Mouse (Mus musculus): ENCODE data around the gene Unc5b. TPM values are rescaled to one million over a fixed set of nuclear protein-coding genes. Genes with fewer than 3 reads are reported as not detected.

The Unc5b gene
- polyA plus RNA-seq, 2 experiments = 0.18 to 0.44 TPM

DNA sequence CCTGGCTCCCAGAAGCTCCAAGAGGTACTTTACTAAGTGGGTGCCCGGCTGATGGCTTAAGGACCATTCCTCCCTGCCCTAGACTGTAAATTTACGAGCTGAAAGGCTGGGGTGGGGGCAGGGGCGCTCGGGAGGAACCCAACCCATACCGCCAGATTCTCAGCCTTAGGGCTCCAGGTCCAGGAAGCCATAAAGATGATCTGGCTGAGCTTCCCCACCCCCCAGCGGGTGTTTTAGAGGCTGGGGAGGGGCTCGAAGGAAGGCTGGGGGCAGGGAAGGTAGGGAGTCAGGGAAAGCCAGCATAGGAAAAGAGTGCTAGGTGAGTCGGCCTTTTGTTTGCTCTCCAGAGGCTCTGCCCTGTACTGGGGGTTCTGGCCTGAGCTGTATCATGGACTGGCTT lies 17.8 kb downstream of the Unc5b start:
- Histone ChIP-seq H3K36me3 (replicated peaks; ENCODE audit: control insufficient read depth, insufficient read depth, low read depth) (no peaks in the 10 kb centered on the region), H3K4me1 (replicated peaks; ENCODE audit: control insufficient read depth in 2 of 2, insufficient read depth in 2 of 2, low read length in 1 of 2) (peaks cover 0 to 5% of the 10 kb centered on the region in 2 experiments; a peak in 2 of 4 replicates), H3K9ac (replicated peaks) (no peak overlapping the region), H3K27ac (no peak overlapping the region), H3K27me3 (ENCODE audit: control insufficient read depth, insufficient read depth, low read length) (peaks cover 14% of the 10 kb centered on the region), H3K4me3 (ENCODE audit: insufficient read depth in 1 of 2, low read depth in 2 of 2, low read length in 2 of 2) (no peak overlapping the region), H3K9me3 (ENCODE audit: control insufficient read depth, low read length) (no peaks in the 10 kb centered on the region), H3K4me2 (ENCODE audit: low read depth) (no peak overlapping the region)
- TF ChIP-seq EP300 (IDR thresholded peaks at IDR 0.05; ENCODE audit: low read depth) (no peak), CTCF (IDR thresholded peaks at IDR 0.05; ENCODE audit: low read depth) (no peak)
- WGBS (ENCODE audit: insufficient replicate concordance) = 7% methylated on average over 8 of the region's 8 CpGs
- no peak for DNase-seq (ENCODE audit: low read depth in 3 of 3, low spot score in 3 of 3)
- no peak for ATAC-seq (ENCODE audit: insufficient read depth)

DNA sequence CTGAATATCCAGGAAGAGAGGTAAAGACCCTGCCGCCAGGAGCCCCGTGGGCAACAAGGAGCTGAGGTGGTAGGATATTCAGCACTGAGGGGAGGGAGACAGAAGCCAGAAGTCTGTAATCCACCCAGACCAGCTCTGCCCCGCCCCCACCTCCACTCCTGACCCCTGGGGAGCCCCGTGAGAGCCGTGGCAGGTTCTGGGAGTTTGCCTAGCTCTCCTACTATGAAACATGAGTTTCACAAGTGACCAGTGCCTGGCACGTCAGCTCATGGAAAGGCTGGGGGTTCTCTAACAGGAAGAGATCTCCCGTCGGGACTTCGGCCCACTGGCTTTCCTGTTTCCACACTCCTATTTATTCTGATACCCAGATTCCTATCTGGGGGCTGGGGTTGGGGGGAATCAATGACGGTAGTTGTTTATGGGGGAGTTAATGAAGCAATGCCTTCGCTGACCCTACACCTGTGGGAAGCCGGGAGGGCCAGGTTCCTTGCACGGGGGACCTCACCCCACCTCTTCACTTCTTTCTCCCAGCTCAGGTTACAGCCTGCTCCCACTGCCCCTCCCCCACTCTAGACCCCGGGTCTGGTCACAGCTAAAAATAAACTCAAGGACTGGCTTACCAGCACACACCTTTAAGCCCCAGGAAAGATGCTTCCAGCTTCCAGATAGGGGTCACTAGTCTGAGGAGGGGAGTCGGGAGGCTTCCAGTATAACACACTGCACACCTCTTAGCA lies 19.4 kb downstream of the Unc5b start:
- ATAC-seq (ENCODE audit: insufficient read depth) = no peak
- peaks cover 0 to 5% of the 10 kb centered on the region in 2 experiments; a peak in 2 of 4 replicates for H3K4me1 ChIP-seq (replicated peaks; ENCODE audit: control insufficient read depth in 2 of 2, insufficient read depth in 2 of 2, low read length in 1 of 2)
- 8% methylated on average over 15 of the region's 15 CpGs for WGBS (ENCODE audit: insufficient replicate concordance)
- no peaks in the 10 kb centered on the region for H3K36me3 ChIP-seq (replicated peaks; ENCODE audit: control insufficient read depth, insufficient read depth, low read depth)
- H3K9ac ChIP-seq (replicated peaks) = no peak overlapping the region
- no peaks in the 10 kb centered on the region for H3K9me3 ChIP-seq (ENCODE audit: control insufficient read depth, low read length)
- no peak overlapping the region for H3K27ac ChIP-seq
- peaks cover 14% of the 10 kb centered on the region for H3K27me3 ChIP-seq (ENCODE audit: control insufficient read depth, insufficient read depth, low read length)
- no peak overlapping the region for H3K4me2 ChIP-seq (ENCODE audit: low read depth)
- H3K4me3 ChIP-seq (ENCODE audit: insufficient read depth in 1 of 2, low read depth in 2 of 2, low read length in 2 of 2) = no peak overlapping the region
- no peak for TF ChIP-seq EP300 (IDR thresholded peaks at IDR 0.05; ENCODE audit: low read depth)
- TF ChIP-seq CTCF (IDR thresholded peaks at IDR 0.05; ENCODE audit: low read depth) = no peak
- no peak for DNase-seq (ENCODE audit: low read depth in 3 of 3, low spot score in 3 of 3)

DNA sequence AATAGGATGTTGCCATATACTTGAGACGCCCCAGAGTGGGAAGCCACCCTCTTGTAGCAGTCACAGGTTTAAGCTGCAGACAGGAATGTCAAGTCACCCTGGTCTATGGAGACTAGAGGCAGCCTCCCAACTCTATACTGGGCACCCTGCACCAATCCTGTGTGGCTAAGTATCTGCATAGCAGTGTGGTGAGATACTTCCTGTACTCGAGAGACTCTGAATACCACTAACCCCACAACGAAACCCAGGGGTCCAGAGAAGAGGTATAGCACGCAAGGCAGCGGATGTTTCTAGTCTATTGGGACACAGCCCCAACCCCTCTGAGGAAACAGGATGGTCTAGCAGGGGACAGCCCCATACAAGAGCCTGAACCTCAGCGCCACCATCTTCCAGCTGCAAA lies 22.9 kb downstream of the Unc5b start:
- 13% methylated on average over 6 of the region's 6 CpGs for WGBS (ENCODE audit: insufficient replicate concordance)
- ATAC-seq (ENCODE audit: insufficient read depth) = no peak
- peaks cover 10% of the 10 kb centered on the region for H3K27me3 ChIP-seq (ENCODE audit: control insufficient read depth, insufficient read depth, low read length)
- no peaks in the 10 kb centered on the region for H3K36me3 ChIP-seq (replicated peaks; ENCODE audit: control insufficient read depth, insufficient read depth, low read depth)
- H3K4me2 ChIP-seq (ENCODE audit: low read depth) = no peak overlapping the region
- H3K4me1 ChIP-seq (replicated peaks; ENCODE audit: control insufficient read depth in 2 of 2, insufficient read depth in 2 of 2, low read length in 1 of 2) = 0 out of 4 replicates have a peak, but pooled peaks cover 0 to 2% of the 10 kb centered on the region in 2 experiments
- H3K27ac ChIP-seq = no peak overlapping the region
- no peaks in the 10 kb centered on the region for H3K9me3 ChIP-seq (ENCODE audit: control insufficient read depth, low read length)
- DNase-seq (ENCODE audit: low read depth in 3 of 3, low spot score in 3 of 3) = no peak
- H3K9ac ChIP-seq (replicated peaks) = no peak overlapping the region
- H3K4me3 ChIP-seq (ENCODE audit: insufficient read depth in 1 of 2, low read depth in 2 of 2, low read length in 2 of 2) = no peak overlapping the region
- TF ChIP-seq CTCF (IDR thresholded peaks at IDR 0.05; ENCODE audit: low read depth) (no peak), EP300 (IDR thresholded peaks at IDR 0.05; ENCODE audit: low read depth) (no peak)

DNA sequence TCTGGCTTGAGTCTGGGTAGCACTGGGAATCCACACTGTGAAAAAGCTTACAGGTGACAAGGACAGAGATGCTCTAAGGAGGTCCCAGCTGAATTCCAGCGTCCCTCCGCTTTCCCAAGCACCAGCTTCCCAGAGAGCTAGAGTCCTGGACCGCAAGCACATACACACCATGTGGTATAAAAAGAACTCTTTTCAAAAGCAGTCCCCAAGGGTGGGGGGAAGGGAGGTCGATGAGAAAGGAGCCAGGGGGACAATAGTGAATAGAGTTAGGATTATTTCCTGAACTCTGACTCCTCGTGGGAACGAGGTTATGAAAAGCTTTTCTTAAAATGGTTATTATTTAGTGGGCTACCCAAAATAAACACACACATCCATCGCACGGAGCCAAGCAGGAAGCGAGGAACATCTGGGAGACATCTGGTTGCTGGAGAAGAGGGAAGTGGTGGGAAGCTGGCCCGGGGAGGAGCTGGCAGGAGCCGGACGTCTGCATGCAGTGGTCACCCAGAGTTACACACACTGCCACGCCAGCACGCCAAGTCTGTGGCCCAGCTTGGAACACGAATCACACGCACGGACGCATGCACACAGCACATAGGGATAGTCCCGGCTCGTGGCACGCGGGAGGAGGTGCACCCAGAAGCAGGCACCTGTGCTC lies 23.7 kb downstream of the Unc5b start:
- no peak overlapping the region for H3K4me3 ChIP-seq (ENCODE audit: insufficient read depth in 1 of 2, low read depth in 2 of 2, low read length in 2 of 2)
- H3K9ac ChIP-seq (replicated peaks) = no peak overlapping the region
- DNase-seq (ENCODE audit: low read depth in 3 of 3, low spot score in 3 of 3) (no peak), ATAC-seq (ENCODE audit: insufficient read depth) (no peak)
- peaks cover 9% of the 10 kb centered on the region for H3K27me3 ChIP-seq (ENCODE audit: control insufficient read depth, insufficient read depth, low read length)
- no peak overlapping the region for H3K4me2 ChIP-seq (ENCODE audit: low read depth)
- 11% methylated on average over 22 of the region's 22 CpGs for WGBS (ENCODE audit: insufficient replicate concordance)
- no peak overlapping the region for H3K27ac ChIP-seq
- no peaks in the 10 kb centered on the region for H3K4me1 ChIP-seq (replicated peaks; ENCODE audit: control insufficient read depth in 2 of 2, insufficient read depth in 2 of 2, low read length in 1 of 2)
- TF ChIP-seq CTCF (IDR thresholded peaks at IDR 0.05; ENCODE audit: low read depth) (no peak), EP300 (IDR thresholded peaks at IDR 0.05; ENCODE audit: low read depth) (no peak)
- H3K9me3 ChIP-seq (ENCODE audit: control insufficient read depth, low read length) = no peaks in the 10 kb centered on the region
- no peaks in the 10 kb centered on the region for H3K36me3 ChIP-seq (replicated peaks; ENCODE audit: control insufficient read depth, insufficient read depth, low read depth)

DNA sequence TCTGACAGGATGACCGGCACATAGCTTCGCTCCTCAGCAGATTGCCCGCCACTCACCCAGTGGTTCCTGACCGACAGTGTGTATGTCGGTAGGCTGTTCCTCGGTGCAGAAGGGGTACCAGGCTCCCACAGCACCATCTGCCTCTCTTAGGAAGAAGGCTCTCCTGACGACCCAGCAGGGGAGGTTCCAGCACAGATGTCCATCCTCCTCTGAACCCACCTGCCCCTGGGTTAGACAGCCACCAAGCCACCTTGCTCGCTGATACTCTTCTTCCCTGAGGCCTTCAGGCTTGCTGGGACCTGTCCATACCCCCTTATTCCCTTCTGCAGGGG lies 25.2 kb downstream of the Unc5b start:
- Histone ChIP-seq H3K27me3 (ENCODE audit: control insufficient read depth, insufficient read depth, low read length) (peaks cover 3% of the 10 kb centered on the region; the same call in 1 of the 2 replicates), H3K9ac (replicated peaks) (no peak overlapping the region), H3K9me3 (ENCODE audit: control insufficient read depth, low read length) (no peaks in the 10 kb centered on the region), H3K4me1 (replicated peaks; ENCODE audit: control insufficient read depth in 2 of 2, insufficient read depth in 2 of 2, low read length in 1 of 2) (no peaks in the 10 kb centered on the region), H3K36me3 (replicated peaks; ENCODE audit: control insufficient read depth, insufficient read depth, low read depth) (no peaks in the 10 kb centered on the region), H3K27ac (no peak overlapping the region), H3K4me3 (ENCODE audit: insufficient read depth in 1 of 2, low read depth in 2 of 2, low read length in 2 of 2) (no peak overlapping the region), H3K4me2 (ENCODE audit: low read depth) (no peak overlapping the region)
- no peak for TF ChIP-seq CTCF (IDR thresholded peaks at IDR 0.05; ENCODE audit: low read depth)
- no peak for TF ChIP-seq EP300 (IDR thresholded peaks at IDR 0.05; ENCODE audit: low read depth)
- no peak for ATAC-seq (ENCODE audit: insufficient read depth)
- DNase-seq (ENCODE audit: low read depth in 3 of 3, low spot score in 3 of 3) = no peak
- 69% methylated on average over 8 of the region's 8 CpGs for WGBS (ENCODE audit: insufficient replicate concordance)

Data from liver, embryonic 14.5 days (tissue).